Mouse (Mus musculus) thymus, adult 2 months (tissue): ENCODE data around the gene Mamstr.

Source experiments
- CTCF ChIP-seq: fragments of 200-500 bp; IDR thresholded peaks from 2 replicates; pipeline ENCODE4 v1.5.1; 2012; ENCODE audit warnings: mild to moderate bottlenecking, control low read depth, low read length, moderate library complexity, borderline replicate concordance; ENCODE audit not compliant: control insufficient read depth, poor library complexity, insufficient read depth; ENCODE audit errors: extremely low read depth
- POLR2A ChIP-seq: fragments of 200-500 bp; IDR thresholded peaks from 2 replicates; pipeline ENCODE4 v1.6.1; 2012; ENCODE audit warnings: mild to moderate bottlenecking, low read length, control low read depth, moderate library complexity; ENCODE audit not compliant: control insufficient read depth, poor library complexity, insufficient read depth; ENCODE audit errors: extremely low read depth

GRCm38 (mm10) chr7:45596107-45596506 lies 43.7 kb upstream of the Mamstr start:
- no peak for TF ChIP-seq CTCF
- TF ChIP-seq POLR2A, result no peak
